In genomic region chr7:80026990-80027635, GRCm38 (mm10) we compare ENCODE assay signal across 8 mouse cellular contexts. TPM values are rescaled to one million over a fixed set of nuclear protein-coding genes. Genes with fewer than 3 reads are reported as not detected.
DNase-seq lines count a peak whose midpoint lies in the region; ATAC-seq and TF ChIP-seq lines count a peak whose summit lies in the region.

No protein-coding gene starts in this region.

- no peak for TF ChIP-seq CTCF in liver, postnatal 0 days (IDR thresholded peaks at IDR 0.05; ENCODE audit: low read depth)

- H3K4me2 ChIP-seq in heart, embryonic 15.5 days, result peak overlapping the region; percentile 92
- H3K4me2 ChIP-seq in liver, postnatal 0 days (ENCODE audit: low read depth, low read length), result peak overlapping the region; percentile 97
- peak overlapping the region; percentile 96 for H3K4me2 ChIP-seq in neural tube, embryonic 13.5 days

- TF ChIP-seq EP300 in liver, postnatal 0 days (IDR thresholded peaks at IDR 0.05; ENCODE audit: low read depth), result no peak

- H3K4me1 ChIP-seq in erythroblast, embryonic 14.5 days (ENCODE audit: control insufficient read depth), result peaks cover 32% of the 10 kb centered on the region
- H3K4me1 ChIP-seq in heart, embryonic 15.5 days (replicated peaks), result peaks cover 37% of the 10 kb centered on the region
- peaks cover 34% of the 10 kb centered on the region for H3K4me1 ChIP-seq in liver, postnatal 0 days (ENCODE audit: insufficient read depth)
- peaks cover 60% of the 10 kb centered on the region for H3K4me1 ChIP-seq in neural tube, embryonic 13.5 days (replicated peaks)

- H3K27ac ChIP-seq in heart, embryonic 15.5 days, result peak overlapping the region; percentile 97
- H3K27ac ChIP-seq in liver, postnatal 0 days (ENCODE audit: low read depth), result peak overlapping the region; percentile 99
- H3K27ac ChIP-seq in neural tube, embryonic 13.5 days (replicated peaks), result peak overlapping the region; percentile 98

- under 1% methylated on average over 53 of the region's 71 CpGs for WGBS in heart, embryonic 15.5 days
- WGBS in liver, postnatal 0 days (ENCODE audit: insufficient replicate concordance), result 1% methylated on average over 34 of the region's 71 CpGs
- WGBS in neural tube, embryonic 13.5 days, result under 1% methylated on average over 59 of the region's 71 CpGs

- no peaks in the 10 kb centered on the region for H3K9me3 ChIP-seq in erythroblast, embryonic 14.5 days (ENCODE audit: control insufficient read depth, low read length)
- no peaks in the 10 kb centered on the region for H3K9me3 ChIP-seq in heart, embryonic 15.5 days (replicated peaks)
- no peaks in the 10 kb centered on the region for H3K9me3 ChIP-seq in liver, postnatal 0 days (ENCODE audit: low read length)
- H3K9me3 ChIP-seq in neural tube, embryonic 13.5 days, result no peaks in the 10 kb centered on the region

- H3K4me3 ChIP-seq in erythroblast, embryonic 14.5 days (replicated peaks), result peak overlapping the region; percentile 75
- peak overlapping the region; percentile 94 for H3K4me3 ChIP-seq in heart, embryonic 15.5 days
- peak overlapping the region; percentile 81 for H3K4me3 ChIP-seq in liver, postnatal 0 days (ENCODE audit: low read depth, low read length)
- peak overlapping the region; percentile 87 for H3K4me3 ChIP-seq in neural tube, embryonic 13.5 days

- H3K9ac ChIP-seq in heart, embryonic 15.5 days, result peak overlapping the region; percentile 98
- H3K9ac ChIP-seq in liver, postnatal 0 days (replicated peaks), result peak overlapping the region; percentile 90
- peak overlapping the region; percentile 94 for H3K9ac ChIP-seq in neural tube, embryonic 13.5 days

- peak; percentile 74 for DNase-seq in 3134 (ENCODE audit: extremely low read depth, insufficient read length, low spot score)
- peak; percentile 92 for DNase-seq in adrenal gland, postnatal 14 days
- DNase-seq in kidney, postnatal 10 days, result peak; percentile 88
- DNase-seq in liver, postnatal 0 days, result peak; percentile 82
- DNase-seq in testis, postnatal 10 days (ENCODE audit: low spot score), result peak; percentile 85

- H3K36me3 ChIP-seq in erythroblast, embryonic 14.5 days (ENCODE audit: control insufficient read depth), result no peaks in the 10 kb centered on the region
- no peaks in the 10 kb centered on the region for H3K36me3 ChIP-seq in heart, embryonic 15.5 days
- H3K36me3 ChIP-seq in liver, postnatal 0 days (replicated peaks; ENCODE audit: insufficient read depth, low read length), result no peaks in the 10 kb centered on the region; the same call in 1 of the 2 replicates
- no peaks in the 10 kb centered on the region for H3K36me3 ChIP-seq in neural tube, embryonic 13.5 days

- peak; percentile 43; the same call in 1 of the 2 replicates for ATAC-seq in heart, embryonic 15.5 days (replicated peaks; ENCODE audit: insufficient number of reproducible peaks, insufficient read depth, low FRiP score, low read depth)
- ATAC-seq in liver, postnatal 0 days, result peak; percentile 43
- 0 out of 2 replicates have a peak, but pooled peaks have one; percentile 1 for ATAC-seq in neural tube, embryonic 13.5 days (ENCODE audit: low read depth)

- H3K27me3 ChIP-seq in erythroblast, embryonic 14.5 days (ENCODE audit: control insufficient read depth), result peaks cover 51% of the 10 kb centered on the region
- H3K27me3 ChIP-seq in heart, embryonic 15.5 days, result no peaks in the 10 kb centered on the region
- H3K27me3 ChIP-seq in liver, postnatal 0 days (ENCODE audit: insufficient read depth, low read length), result no peaks in the 10 kb centered on the region
- H3K27me3 ChIP-seq in neural tube, embryonic 13.5 days, result no peaks in the 10 kb centered on the region

RNA-seq across cellular contexts. Expression of gene Zfp710, which starts 2.5 kb away (rescaled TPM):
- 21.3 and 25.6 TPM in 2 replicates for total RNA-seq in adrenal gland, postnatal 14 days (2021)
- polyA plus RNA-seq in erythroblast, embryonic 14.5 days (2012), result 0.20 and 0.27 TPM in 2 replicates
- polyA plus RNA-seq in heart, embryonic 15.5 days (2015; fragmentation: Nextera tagmentation; extraction: Ambion mirVana), result 9.4 and 13.6 TPM in 2 replicates
- 5.9 and 6.4 TPM in 2 replicates for polyA plus RNA-seq in liver, postnatal 0 days (2015; fragmentation: Nextera tagmentation; extraction: Ambion mirVana)
- 15.0 and 18.9 TPM in 2 replicates for polyA plus RNA-seq in neural tube, embryonic 13.5 days (2015; fragmentation: Nextera tagmentation; extraction: Ambion mirVana)

Comparison
In these comparisons a context has a peak if more than half of its experiments do, and no peak if none do; other contexts are left out.
1. Peak in every context shown above with its lines: DNase-seq, ATAC-seq, H3K4me3 ChIP-seq and H3K27ac ChIP-seq.